Mouse (Mus musculus): Measurements from ENCODE around the gene Pdcd11.

The Pdcd11 gene

DNA sequence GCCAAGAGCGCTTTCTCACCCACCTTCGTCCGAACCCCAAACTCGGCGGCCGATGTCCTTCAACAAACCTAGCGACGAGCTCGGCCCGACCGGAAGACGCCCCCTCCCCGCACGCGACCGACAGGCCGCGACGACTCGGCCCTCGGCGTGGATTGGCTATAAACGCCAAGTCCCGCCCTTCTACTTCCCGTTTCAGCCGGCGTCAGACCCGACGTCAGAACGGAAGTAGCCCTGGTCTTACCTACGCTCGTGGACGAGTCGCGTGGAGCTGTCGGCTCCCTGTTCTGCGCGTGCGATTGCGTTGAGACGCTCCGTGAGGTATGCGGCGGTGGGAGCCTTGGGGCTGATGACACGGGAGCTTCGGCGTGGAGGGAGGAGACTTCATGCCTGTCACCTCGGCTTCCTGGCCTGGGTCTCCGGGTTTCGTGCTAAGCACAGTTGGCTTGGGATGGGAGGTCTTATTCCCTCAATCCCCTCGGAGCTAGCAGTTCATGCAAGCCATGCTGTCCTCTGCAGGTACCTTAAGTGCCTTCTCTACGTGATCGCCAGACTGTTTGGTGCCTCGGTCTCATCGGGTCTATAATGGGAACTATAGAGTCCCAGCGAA is at the start of gene Pdcd11, which contains the start of gene Usmg5:
Gene Pdcd11, plus strand, starts transcription at position 219 of the 607 bp plus-strand sequence.
Gene Usmg5, minus strand, starts transcription at position 98 of the 607 bp plus-strand sequence.
- peak; percentile 97 for DNase-seq (ENCODE audit: extremely low read depth, insufficient read length, low spot score)

DNA sequence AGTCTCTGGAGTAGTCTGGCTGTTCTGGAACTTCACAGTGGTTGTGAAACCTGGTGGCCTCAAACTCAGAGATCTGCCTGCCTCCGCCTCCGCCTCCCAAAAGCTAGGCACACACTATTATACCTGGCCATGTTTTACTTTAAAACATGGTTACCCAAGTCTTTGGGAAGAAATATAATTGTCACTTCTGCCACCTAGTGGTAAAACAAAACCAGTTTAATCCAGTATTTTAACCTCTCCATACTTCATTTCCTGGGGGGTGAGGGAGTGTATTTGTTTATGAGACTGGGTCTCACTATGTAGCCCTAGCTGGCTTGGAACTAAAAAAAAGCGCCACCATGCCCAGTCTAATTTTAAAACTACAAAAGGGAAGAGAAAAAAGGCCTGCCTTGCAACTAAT is 47.0 kb upstream of the Pdcd11 start:
- no peak for DNase-seq (ENCODE audit: extremely low read depth, insufficient read length, low spot score)

DNA sequence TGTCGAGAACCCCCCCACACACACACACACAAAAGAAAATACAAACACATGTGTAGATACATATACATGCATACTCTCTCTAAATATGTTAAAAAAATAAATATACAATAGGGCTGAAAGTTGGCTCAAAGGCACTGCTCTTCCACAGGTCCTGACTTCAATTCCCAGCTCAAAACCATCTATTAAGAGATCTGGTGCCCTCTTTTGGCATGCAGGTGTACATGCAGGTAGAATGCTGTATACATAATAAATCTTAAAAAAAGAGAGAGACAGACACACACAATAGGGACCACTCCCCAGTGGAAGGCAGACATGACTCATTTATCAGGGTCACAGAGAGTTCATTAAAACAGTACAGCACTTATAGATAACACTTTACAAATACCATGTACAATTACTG is 44.2 kb upstream of the Pdcd11 start:
- DNase-seq (ENCODE audit: extremely low read depth, insufficient read length, low spot score) = no peak

DNA sequence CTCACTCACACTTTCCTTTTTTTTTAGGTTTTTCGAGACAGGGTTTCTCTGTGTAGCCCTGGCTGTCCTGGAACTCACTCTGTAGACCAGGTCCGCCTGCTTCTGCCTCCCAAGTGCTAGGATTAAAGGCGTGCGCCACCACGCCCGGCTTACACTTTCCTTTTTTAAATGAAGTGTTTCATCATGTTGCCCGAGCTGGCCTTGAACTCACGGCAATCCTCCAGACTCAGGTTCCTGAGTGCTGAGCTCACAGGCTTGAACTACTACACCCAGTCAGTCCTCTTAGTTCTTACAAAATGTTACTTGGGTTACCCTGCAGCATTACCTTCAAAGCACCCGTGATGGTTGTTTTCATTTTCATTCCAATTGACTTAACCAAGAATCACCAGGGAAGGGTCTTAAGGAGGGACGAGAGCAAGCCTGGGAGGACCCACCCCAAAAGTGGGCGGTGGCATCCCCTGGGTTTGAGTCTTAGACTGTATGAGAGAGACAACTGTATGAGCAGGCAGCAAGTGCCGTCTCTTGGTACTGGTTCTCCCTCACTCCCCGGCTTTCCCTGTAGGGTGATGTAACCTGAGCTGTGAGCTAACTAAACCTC is 43.2 kb upstream of the Pdcd11 start:
- DNase-seq (ENCODE audit: extremely low read depth, insufficient read length, low spot score) = no peak

DNA sequence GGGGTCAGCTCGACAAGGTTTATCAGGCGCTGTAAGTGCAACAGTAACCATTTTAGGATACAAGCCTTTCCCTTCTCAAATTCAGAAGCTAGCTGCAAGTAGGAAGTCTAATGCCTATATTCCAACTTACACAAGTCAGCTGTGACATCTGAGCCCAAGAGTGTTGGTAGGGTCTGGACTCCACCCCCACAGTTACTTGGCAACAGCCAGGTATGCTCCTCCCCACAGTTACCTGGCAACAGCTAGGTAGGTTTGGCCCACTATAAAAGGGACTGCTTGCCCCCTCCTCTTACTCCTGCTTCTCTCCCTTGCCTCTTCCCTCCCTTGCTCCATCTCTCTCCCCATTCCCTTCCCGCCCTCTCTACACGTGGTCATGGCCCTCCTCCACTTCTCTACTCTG is 41.5 kb upstream of the Pdcd11 start:
- DNase-seq (ENCODE audit: extremely low read depth, insufficient read length, low spot score) = no peak

DNA sequence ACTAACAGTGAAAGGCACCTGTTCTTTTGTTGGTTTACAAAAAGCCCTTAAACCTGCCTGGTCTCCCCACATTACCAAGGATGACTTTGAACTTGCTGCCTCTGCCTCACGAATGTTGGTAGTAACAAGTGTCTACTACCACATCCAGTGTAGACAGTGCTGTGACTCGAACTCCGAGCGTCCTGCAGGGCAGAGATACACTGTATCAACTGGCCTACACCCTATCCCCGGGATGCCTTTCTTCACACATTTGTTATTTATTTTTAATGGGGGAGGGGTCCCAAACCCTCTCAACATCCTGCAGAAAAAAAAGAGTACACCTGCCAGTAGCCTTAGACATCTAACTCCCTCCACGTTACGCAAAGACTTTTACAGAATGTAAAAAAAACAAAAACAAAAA is 40.7 kb upstream of the Pdcd11 start:
- DNase-seq (ENCODE audit: extremely low read depth, insufficient read length, low spot score) = no peak

DNA sequence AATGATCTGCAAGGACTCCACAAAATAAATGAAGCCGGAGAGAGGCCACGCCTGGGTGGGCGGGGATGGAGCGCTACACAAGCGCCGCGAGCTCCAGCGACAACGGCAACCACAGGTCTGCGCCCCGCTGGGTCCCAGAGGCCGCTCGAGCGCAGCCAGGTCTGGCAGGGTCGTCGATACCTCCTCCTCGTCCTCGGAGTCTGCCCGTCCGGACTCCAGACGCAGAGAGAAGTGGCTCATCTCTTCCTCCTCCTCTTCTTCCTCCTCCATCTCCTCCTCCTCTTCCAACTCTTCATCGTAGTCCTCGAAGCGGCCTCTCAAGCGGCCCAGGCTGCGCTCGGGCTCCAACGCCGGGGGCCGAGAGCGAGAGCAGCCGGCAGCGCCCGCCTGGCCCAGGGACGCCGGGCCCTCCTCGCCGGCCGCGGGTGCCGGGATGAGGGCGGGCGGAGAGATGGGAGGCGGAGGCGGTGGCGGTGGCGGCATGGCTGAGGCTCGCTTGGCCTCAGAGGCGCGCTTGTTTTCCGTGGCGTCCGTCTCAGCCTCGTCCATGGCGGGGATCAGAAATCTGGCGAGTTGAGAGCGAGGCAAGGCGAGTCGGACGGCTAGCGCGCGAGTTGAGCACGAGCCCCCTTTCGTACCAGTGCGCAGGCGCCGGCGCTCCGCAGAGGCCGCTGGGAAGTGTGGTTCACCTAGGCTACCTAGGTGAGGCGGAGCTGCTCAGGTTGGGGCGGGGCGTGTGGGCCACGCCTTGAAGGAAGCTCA is 40.1 kb upstream of the Pdcd11 start, which contains the start of gene Pcgf6:
Gene Pcgf6, minus strand, starts transcription at position 636 of the 762 bp plus-strand sequence.
- peak; percentile 74 for DNase-seq (ENCODE audit: extremely low read depth, insufficient read length, low spot score)

DNA sequence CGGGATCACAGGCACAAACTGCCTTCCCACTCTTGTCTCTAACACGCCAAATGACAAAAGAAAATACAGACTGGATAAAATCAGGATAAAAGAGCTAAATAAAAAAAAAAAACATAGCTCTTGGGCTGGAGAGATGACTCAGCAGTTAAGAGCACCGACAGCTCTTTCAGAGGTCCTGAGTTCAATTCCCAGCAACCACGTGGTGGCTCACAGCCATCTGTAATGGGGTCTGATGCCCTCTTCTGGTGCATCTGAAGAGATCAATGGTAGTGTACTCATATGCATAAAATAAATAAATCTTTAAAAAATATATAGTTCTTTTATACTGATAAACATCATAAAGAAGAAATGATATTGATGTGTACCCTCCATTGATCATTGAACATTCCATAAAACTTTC is 37.6 kb upstream of the Pdcd11 start:
- no peak for DNase-seq (ENCODE audit: extremely low read depth, insufficient read length, low spot score)

DNA sequence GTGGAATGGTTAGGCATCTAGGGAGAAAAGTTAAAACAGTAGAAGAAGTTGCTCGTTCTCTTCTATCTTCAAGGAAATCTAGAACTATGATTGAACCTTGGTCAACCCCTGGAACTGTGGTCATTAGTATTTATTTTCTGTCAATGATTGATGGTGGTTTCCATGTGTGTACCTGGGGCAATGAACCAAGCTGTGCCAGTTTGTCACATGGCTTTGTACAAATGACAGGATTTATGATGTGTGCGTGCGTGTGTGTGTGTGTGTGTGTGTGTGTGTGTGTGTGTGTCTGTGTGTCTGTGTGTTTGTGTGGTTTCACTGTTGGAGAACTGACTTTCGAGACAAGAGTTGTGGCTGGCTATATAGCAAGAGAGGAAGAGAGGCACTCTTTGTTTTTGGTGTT is 37.1 kb upstream of the Pdcd11 start:
- no peak for DNase-seq (ENCODE audit: extremely low read depth, insufficient read length, low spot score)

DNA sequence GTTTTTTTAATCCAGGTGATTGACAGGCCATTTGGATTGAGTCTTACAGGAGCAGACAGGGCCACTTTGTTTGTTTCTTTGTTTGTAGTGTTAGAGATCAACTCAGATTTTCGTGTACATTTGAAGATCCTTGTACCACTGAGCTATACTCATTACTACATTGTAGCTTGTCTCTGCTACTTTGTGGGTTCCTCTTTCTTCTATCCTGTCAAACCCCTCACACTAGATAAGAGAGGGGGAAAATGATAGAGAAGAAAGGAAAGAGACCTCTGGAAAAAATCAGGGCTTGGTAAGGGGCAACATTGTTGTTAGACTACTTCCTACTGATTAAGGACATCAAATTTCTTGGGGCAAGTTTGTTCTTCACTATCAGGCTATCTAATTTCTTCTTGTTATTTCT is 32.9 kb upstream of the Pdcd11 start:
- DNase-seq (ENCODE audit: extremely low read depth, insufficient read length, low spot score) = no peak

DNA sequence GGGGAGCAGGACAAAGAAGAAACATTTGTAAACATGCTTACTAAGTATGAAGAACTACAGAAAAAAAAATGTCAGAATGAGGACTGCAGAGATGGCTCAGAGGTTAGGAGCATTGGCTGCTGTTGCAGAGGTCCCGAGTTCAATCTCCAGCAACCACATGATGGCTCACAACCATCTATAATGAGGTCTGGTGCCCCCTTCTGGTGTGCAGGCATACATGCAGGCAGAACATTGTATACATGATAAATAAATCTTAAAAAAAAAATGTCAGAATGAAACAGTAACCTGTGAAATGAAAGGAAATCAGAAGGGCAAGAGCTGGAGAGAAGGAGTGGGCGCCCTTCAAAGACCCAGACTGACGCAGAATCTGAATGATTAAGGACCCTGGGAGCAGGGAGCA is 24.7 kb upstream of the Pdcd11 start:
- DNase-seq (ENCODE audit: extremely low read depth, insufficient read length, low spot score) = no peak

DNA sequence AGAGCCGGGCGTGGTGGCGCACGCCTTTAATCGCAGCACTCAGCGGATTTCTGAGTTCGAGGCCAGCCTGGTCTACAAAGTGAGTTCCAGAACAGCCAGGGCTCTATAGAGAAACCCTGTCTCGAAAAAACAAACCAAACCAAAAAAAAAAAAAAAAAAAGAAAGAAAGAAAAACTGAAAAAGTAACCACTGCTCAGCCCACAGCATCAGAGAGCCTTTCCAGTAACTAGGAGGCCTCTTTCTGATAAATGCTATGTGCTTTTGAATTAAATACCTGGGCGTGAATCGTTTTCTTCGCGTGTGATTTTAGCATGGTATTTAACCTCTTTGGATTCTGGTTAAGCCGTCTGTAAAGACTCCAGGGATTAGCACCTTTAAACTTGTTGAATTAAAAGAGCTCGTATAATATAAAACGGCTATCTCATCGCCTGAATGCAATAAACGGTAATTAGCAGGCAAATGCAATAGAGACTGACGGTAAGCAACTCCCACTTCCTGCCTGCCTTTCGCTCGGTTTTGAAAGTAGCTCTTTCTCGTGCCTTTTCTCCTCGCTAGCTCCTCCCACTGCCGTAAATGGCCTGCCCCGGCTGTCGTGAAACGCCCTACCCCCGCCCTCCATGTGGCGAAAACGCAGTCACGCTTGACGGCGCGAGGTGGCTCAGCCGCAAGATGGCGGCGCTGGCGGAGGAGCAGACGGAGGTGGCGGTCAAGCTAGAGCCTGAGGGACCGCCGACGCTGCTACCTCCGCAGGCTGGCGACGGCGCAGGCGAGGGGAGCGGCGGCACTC is 23.3 kb upstream of the Pdcd11 start, which contains the start of gene Taf5:
Gene Taf5, plus strand, starts transcription at position 651 of the 787 bp plus-strand sequence.
- peak; percentile 96 for DNase-seq (ENCODE audit: extremely low read depth, insufficient read length, low spot score)

DNA sequence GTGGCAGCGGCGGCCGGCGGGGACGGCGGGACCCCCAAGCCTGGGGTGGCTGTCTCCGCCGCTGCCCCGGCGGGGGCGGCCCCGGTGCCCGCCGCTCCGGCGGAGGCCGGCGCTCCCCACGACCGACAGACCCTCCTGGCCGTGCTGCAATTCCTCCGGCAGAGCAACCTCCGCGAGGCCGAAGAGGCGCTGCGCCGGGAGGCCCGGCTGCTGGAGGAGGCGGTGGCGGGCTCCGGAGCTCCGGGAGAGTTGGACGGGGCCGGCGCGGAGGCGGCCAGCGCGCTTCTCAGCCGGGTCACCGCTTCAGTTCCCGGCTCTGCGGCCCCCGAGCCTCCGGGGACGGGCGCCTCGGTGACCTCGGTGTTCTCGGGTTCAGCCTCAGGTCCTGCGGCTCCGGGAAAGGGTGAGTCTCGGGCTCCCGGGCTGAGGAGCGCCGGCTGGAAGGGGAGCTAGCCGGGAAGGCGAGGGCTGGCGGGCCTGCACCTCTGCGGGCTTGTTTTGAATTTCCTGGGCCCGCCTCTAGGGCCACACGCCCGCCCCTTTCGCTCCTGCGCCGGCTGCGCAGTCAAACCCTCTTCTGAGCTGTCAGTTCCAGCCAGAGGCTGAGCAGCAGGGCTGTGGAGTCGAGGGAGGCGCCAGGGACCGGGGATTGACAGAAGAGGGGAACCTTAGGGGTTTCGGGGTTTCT is 22.5 kb upstream of the Pdcd11 start:
- peak; percentile 89 for DNase-seq (ENCODE audit: extremely low read depth, insufficient read length, low spot score)

DNA sequence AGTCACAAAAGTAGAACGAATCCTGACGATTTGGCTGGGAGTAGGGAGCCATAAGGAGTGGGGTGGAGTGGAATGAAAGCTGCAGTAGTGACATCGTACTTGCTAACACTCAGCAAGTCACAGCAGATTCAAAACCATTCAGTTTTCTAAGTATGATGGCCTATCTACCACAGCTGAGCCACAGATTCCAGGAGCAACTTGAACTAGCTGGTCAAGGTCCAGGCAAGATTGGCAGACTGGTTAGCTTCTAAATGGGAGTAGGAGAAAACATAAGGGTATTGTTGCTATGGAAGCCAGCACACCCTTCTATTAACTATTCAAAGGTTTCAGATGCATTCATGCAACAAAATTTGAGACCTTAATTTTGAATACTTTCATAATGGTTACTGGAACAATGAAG is 2.3 kb upstream of the Pdcd11 start:
- no peak for DNase-seq (ENCODE audit: extremely low read depth, insufficient read length, low spot score)

DNA sequence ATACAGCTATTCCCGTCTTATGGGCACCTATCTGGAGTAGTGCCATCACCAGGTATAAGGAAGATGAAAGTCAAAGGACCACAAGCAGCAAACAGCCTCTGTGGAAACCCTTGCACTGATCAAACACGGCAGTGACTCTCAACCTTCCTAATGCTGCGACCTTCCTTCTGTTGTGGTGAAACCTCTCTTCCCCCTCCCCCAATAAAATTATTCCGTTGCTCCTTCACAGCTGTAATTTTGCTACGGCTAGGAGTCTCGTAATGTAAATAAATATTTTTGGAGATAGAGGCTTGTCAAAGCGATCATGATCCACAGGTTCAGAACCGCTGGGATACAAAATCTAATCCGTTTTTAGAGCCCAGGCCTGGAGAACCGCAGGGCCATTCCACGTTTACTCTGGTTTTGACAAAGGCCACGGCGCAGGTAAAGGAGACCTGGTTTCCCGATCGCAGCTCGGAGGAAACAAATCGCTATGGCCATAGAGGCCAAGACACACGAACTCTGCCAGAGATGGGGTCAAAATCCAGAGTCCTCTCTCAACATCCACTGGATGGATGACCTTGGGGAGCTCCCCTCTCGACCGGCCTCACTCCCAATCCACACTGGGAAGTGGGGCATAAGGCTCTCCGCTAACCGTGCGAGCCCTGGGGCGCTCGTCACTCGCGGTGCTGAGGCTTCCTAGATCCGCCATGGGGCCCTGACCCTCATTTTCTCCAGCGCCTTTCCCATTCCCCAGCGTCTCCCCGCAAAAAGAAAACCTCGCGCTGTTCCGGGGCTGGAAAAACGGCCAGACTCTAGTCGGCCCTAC is 646 bp upstream of the Pdcd11 start:
- no peak for DNase-seq (ENCODE audit: extremely low read depth, insufficient read length, low spot score)

DNA sequence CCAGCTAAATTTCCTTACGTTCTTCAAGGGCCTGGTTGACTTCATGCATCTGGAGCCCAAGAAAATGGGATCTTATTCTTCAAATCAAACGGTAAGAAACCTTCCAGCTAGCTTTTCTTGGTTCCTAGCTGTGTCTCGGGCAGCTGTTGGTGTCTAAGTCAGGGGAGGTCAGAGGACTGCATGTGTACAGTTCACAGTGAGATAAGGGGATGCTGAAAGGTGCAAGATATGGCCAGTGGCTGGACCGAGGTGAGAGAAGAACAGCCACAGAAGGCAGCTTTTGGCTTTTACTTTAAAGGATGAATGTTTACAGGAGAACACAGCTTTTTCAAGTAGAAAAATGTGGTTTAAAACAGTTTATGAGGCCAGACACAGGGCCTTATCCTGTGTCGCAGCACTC is 10.5 kb downstream of the Pdcd11 start:
- no peak for DNase-seq (ENCODE audit: extremely low read depth, insufficient read length, low spot score)

DNA sequence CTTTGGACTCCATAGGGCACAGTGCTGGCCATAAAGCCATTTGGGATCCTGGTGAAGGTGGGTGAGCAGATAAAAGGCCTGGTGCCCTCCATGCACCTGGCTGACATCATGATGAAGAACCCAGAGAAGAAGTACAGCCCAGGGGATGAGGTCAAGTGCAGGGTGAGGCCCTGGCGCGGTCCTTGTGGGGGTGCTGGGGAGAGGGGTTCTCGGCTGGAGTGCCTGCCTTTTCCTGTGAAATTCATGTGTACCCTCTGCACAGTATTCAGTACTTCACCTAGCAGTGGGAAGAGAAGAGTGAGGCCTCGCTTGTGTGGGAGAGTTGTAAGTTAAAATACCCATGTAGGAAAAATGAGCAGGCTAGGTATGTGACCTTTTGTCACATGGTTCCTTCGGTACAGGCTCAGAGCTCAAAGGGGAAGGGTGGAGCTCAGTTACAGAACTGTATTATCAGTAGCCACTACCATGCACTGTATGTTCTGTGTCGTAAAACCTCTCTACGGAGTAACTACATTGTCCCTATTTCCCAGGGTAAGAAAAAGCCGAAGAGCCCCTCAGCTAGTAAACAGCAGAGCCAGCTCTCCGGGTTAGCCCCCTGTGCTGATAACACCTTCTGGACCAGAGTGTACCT is 14.2 kb downstream of the Pdcd11 start:
- DNase-seq (ENCODE audit: extremely low read depth, insufficient read length, low spot score) = no peak

DNA sequence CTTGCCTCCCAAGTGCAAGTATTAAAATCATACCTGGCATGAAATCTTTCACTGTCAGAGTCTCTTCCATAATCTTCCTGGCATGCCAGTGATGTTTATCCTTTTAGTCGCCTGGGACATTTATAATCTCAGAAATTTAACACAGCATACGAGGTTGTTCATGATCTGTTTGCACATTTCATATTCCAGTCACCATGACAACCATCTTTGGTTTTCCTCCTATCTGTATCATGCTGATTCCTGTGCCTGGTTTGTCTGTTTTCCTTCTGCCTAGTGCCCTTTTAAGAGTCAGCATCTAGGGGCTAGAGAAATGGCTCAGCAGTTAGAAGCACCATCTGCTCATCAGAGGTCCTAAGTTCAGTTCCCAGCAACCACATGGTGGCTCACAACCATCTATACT is 28.1 kb downstream of the Pdcd11 start:
- no peak for DNase-seq (ENCODE audit: extremely low read depth, insufficient read length, low spot score)

DNA sequence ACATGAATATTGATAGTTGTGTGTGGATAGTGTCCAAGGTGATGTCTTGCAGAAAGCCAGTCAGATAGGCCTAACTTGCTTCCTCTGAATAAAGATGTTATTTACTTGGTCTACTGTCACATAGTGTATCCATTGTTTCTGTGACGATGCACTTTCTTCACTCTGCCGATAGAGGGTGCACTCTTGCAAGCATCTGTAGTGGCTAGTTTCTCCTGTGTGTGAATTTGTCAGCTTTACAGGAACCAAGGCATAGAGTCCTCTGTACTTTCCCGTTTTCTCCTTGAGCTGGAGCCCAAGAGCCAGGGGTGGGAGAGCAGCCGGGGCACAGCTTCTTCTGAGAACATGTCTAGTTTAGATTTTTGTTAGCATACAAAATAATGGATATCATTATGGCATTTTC is 30.5 kb downstream of the Pdcd11 start:
- no peak for DNase-seq (ENCODE audit: extremely low read depth, insufficient read length, low spot score)

All from 3134 (cell line).